Mouse (Mus musculus) effector memory CD4-positive, alpha-beta T cell, adult 7 months (primary cell): ENCODE results near the gene Camk2g. TPM values are rescaled to one million over a fixed set of nuclear protein-coding genes. Genes with fewer than 3 reads are reported as not detected.

ENCODE experiments used
- polyA plus RNA-seq: library from polyadenylated mRNA; unstranded; fragments of 100-300 nt; shearing (Covaris generic); gene quantifications from one replicate; pipeline ENCODE4 v1.2.1, GENCODE M21; 2017

Camk2g gene
- 9.6 TPM for polyA plus RNA-seq

DNA sequence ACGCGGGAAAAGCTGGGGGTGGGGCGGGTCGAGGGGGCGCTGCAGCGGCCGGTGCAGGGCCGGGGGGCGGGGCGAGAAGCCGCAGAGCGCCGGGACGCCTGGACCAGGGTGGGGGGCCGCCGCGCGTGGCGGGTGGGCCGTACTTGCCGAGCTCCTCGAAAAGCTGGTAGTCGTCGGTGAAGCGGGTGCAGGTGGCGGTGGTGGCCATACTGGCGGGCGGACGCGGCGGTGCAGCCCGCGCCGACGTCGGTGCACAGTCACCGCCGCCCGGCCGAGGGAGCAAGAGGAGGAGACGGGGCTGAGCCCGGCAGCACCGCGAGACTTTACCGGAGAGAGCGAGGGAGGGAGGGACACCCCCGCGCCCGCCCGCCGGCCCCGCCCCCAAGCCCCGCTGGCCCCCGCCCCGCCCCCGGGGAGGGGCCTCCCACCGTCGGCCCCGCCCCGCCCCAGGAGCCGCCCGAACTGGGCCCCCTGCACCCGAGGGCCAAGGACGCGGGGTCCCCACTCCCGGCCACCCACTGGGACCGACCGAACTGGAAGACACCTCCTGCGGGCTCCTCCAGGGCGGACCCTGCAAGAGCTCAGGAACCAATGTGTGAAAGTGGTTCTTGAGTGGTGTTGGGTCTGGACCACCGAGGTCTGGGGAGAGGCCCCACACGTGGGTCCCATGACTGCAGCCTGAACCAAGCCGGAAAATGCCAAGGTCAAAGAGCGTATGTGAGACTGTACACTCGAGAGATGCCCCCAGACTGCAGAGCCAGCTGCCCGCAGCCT, at the start of gene Camk2g:
Camk2g (minus strand) TSS at position 331 of the 774 bp plus-strand sequence.

GRCm38 (mm10) chr14:20836171-20836904, 42.5 kb upstream of the Camk2g start, which contains the start of gene Plau:
TSS of gene Plau (plus strand) at chr14:20836660.

DNA sequence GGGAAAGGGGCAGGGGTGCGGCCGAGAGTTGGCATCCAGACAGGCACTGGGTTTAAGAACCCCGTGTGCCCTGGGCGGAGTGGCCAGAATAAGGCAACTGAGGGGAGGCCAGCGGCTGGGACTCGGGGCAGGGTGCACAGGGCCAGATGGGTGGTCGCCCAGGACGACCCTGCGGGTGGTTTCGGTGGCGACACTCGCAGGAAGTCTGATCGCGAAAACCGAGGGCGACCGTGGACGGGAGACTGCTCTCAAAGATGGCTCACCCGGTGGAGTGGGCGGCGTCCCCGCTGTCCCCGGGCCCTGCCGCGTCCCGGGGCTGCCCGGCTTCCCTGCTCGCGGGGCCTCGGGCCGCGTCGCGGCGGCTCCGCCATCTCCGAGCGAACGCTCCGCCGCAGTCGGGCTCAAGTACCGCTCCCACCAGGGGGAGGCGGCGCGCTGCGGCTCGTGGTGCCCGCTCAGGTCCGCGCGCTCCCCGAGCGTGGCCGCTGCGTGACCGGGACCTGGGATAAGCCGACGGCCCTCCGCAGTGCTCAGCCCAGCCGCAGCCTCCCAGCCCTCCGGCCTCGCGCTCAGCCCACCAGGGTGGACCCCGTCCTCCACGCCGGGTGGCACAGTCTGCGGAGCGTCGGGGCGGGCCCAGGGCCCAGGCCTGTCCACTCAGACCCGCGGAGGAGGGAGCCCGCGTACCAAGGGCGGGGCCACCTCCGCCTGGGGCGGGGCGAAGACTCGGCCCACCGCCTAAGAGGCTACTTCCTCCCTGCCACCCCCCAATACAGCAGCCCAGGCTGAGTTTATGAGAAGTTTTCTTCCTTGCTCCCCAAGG, 59.7 kb downstream of the Camk2g start, which contains the start of gene Ndst2:
Ndst2 (minus strand) TSS at position 611 of the 823 bp plus-strand sequence.

GRCm38 (mm10) chr14:20707201-20708190, 86.4 kb downstream of the Camk2g start, which contains the start of gene Zswim8:
TSS of gene Zswim8 (plus strand) at chr14:20707552.

DNA sequence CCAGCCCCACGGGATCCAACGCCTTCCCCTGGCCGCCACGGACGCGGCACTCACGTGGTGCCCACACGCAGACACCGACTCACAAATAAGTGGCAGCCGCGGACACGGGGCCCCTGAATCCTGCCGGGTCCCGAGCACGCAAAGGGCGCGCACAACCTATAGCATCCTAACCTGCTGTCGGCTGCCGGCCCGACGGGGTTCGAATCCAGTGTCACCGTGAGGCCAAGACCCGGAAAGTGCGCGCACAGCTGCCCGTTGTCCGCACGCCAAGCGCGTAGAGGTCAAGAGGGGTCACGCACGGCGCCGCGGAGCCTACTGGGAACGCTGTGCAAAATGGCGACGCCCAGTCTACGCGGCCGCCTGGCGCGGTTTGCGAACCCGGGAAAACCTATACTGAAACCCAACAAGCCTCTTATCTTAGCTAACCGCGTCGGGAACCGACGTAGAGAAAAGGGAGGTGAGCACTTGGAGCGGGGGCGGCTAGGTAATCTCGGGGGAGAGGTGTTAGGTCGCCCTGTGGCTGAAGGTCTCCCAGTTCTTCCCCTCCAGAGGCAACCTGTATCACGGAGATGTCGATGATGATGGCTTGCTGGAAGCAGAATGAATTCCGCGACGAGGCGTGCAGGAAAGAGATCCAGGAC, 91.0 kb downstream of the Camk2g start, which contains the start of gene Chchd1:
Chchd1 (plus strand) TSS at position 266 of the 641 bp plus-strand sequence.

GRCm38 (mm10) chr14:20694884-20695760, 98.8 kb downstream of the Camk2g start, which contains the start of gene Fut11:
TSS of gene Fut11 (plus strand) at chr14:20694968.

Other genes with a start within 250 kb of the Camk2g start
- gene Ppp3cb, start 247.5 kb downstream of the Camk2g start, polyA plus RNA-seq, result 21.1 TPM
- gene Usp54, start 153.0 kb downstream of the Camk2g start, polyA plus RNA-seq, result 2.1 TPM
- gene Myoz1, start 137.5 kb downstream of the Camk2g start, polyA plus RNA-seq, result 1.0 TPM
- not detected for gene Synpo2l, start 125.7 kb downstream of the Camk2g start, polyA plus RNA-seq
- gene Sec24c, start 119.8 kb downstream of the Camk2g start, polyA plus RNA-seq, result 223 TPM
- gene Fut11, start 99.1 kb downstream of the Camk2g start, polyA plus RNA-seq, result 9.4 TPM
- gene Chchd1, start 91.1 kb downstream of the Camk2g start, polyA plus RNA-seq, result 83.9 TPM
- 27.9 TPM for gene Zswim8, start 86.5 kb downstream of the Camk2g start, polyA plus RNA-seq
- gene Ndst2, start 59.5 kb downstream of the Camk2g start, polyA plus RNA-seq, result 25.3 TPM
- not detected for gene Plau, start 42.6 kb upstream of the Camk2g start, polyA plus RNA-seq
- gene Vcl, start 135.3 kb upstream of the Camk2g start, polyA plus RNA-seq, result 8.2 TPM